Mouse (Mus musculus) bone marrow macrophage, adult 2 months (primary cell): Measurements from ENCODE around the gene Camk2d.

Experiments used
- CTCF ChIP-seq: IDR thresholded peaks from 2 replicates; pipeline ENCODE4 v1.5.1; 2012; ENCODE audit warnings: low read depth, mild to moderate bottlenecking, low read length, moderate library complexity
- POLR2A ChIP-seq: IDR thresholded peaks from 2 replicates; pipeline ENCODE4 v1.6.1; 2012; ENCODE audit warnings: mild to moderate bottlenecking, low read depth, low read length, borderline replicate concordance

GRCm38 (mm10) chr3:126612748-126613509, 16.8 kb downstream of the Camk2d start:
- TF ChIP-seq CTCF (no peak), POLR2A (no peak)
